Mouse (Mus musculus) heart, embryonic 14.5 days (tissue): ENCODE measurements around the gene Taok2. TPM values are rescaled to one million over a fixed set of nuclear protein-coding genes. Genes with fewer than 3 reads are reported as not detected.

Source experiments
- ATAC-seq: fragments of 200-750 bp; cut with Nextera tagmentation; 2 replicates; pipeline ENCODE4 v1.8.0; 2017; ENCODE audit warnings: low read depth, moderate TSS enrichment; ENCODE audit not compliant: insufficient number of reproducible peaks, insufficient read depth, low FRiP score
- H3K27ac ChIP-seq, 2 experiments: fragments of 200-500 bp in 1 of 2; fragments of 300-500 bp in 1 of 2; sonication (generic) in 1 of 2; replicated peaks in 1 of 2; 2 replicates each; pipeline ENCODE4 v1.5.1; 2012 to 2014; ENCODE audit warnings: low read depth in 2 of 2, low read length in 2 of 2, control low read depth in 1 of 2, mild to moderate bottlenecking in 1 of 2, mixed read lengths in 1 of 2; ENCODE audit not compliant: control insufficient read depth in 1 of 2, insufficient read depth in 1 of 2
- H3K27me3 ChIP-seq: fragments of 300-500 bp; sonication (generic); 2 replicates; pipeline ENCODE4 v1.6.1; 2014; ENCODE audit warnings: mild to moderate bottlenecking, low read length, control low read depth; ENCODE audit not compliant: control insufficient read depth, insufficient read depth
- H3K36me3 ChIP-seq: fragments of 300-500 bp; sonication (generic); 2 replicates; pipeline ENCODE4 v1.6.1; 2014; ENCODE audit warnings: mild to moderate bottlenecking, control low read depth, low read length, mixed read lengths; ENCODE audit not compliant: control insufficient read depth, insufficient read depth
- H3K4me1 ChIP-seq, 2 experiments: fragments of 200-500 bp in 1 of 2; fragments of 300-500 bp in 1 of 2; sonication (generic) in 1 of 2; 2 replicates each; pipeline ENCODE4 v1.6.1; 2012 to 2014; ENCODE audit warnings: low read length in 2 of 2, control low read depth in 1 of 2, mixed read lengths in 1 of 2; ENCODE audit not compliant: control insufficient read depth in 2 of 2, insufficient read depth in 2 of 2
- H3K4me2 ChIP-seq: fragments of 300-500 bp; sonication (generic); 2 replicates; pipeline ENCODE4 v1.6.1; 2014; ENCODE audit warnings: mild to moderate bottlenecking, low read length
- H3K4me3 ChIP-seq, 2 experiments: fragments of 200-500 bp in 1 of 2; fragments of 300-500 bp in 1 of 2; sonication (generic) in 1 of 2; 2 replicates each; pipeline ENCODE4 v1.5.1; 2012 to 2014; ENCODE audit warnings: low read length in 2 of 2, mild to moderate bottlenecking in 2 of 2, control low read depth in 1 of 2, low read depth in 1 of 2, moderate library complexity in 1 of 2; ENCODE audit not compliant: control insufficient read depth in 1 of 2, insufficient read depth in 1 of 2
- H3K9ac ChIP-seq: fragments of 300-500 bp; sonication (generic); 2 replicates; pipeline ENCODE4 v1.6.1; 2014; ENCODE audit warnings: mild to moderate bottlenecking, low read length
- H3K9me3 ChIP-seq: fragments of 300-500 bp; sonication (generic); 2 replicates; pipeline ENCODE4 v1.6.1; 2016; ENCODE audit warnings: low read length, control low read depth; ENCODE audit not compliant: control insufficient read depth
- WGBS: fragments of 180-500 bp; shearing (Covaris S2); extraction: QIAGEN DNeasy Blood & Tissue Kit; methylation state at CpG from one replicate; pipeline ENCODE4 v1.1.7; 2014; 5-methylcytosine and 5-hydroxymethylcytosine counted together
- polyA plus RNA-seq: library from polyadenylated mRNA; unstranded; fragments of >200 nt; fragmentation: Nextera tagmentation; extraction: Ambion mirVana; gene quantifications from 2 replicates; pipeline ENCODE4 v1.2.1, GENCODE M21; 2014

Gene Taok2
- polyA plus RNA-seq, 1 experiment from 2014 or later, result 21.7 TPM

DNA sequence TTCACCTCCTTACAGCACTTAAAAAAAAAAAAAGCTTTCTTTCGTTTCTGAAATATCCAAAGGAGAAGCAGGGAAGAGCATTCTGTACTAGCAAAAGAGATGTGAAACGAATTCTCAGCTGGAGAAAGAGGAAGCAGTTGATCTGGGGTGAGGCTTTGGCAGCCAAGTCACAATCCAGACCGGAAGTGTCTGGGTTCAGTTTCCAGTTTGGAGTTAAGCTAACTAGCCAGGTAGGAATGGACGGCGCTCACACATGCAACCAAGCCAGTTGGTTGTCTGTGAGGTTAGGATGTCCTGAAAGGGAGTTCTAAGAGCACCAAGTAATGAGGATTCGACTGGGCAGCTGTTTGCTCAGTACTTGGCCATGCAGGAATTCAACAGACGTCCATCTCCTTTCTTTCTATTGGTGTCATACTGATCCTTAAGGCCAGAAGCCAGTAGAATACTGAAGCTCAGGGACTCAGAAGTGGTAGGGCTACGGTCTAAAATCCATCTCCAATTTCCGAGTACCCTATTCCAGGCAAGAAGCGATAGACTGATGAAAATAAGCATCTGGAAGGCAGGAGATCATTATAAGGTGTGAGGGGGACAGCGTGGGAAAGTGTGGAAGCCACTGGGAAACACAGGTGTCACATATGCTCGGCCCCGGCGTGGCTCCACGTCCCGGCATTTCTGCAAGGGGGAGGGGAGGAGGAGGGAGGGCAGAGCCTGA lies 13.0 kb upstream of the Taok2 start:
- Histone ChIP-seq H3K9me3 (no peaks in the 10 kb centered on the region), H3K4me3 (peak overlapping the region; percentile 67 to 72), H3K36me3 (0 out of 2 replicates have a peak, but pooled peaks cover 4% of the 10 kb centered on the region), H3K4me2 (peak overlapping the region; percentile 76), H3K9ac (peak overlapping the region; percentile 83), H3K27ac (peak overlapping the region; percentile 34 to 80; a peak in 3 of 4 replicates), H3K4me1 (peaks cover 6 to 13% of the 10 kb centered on the region in 2 experiments), H3K27me3 (no peaks in the 10 kb centered on the region)
- ATAC-seq, result peak; percentile 75; the same call in 1 of the 2 replicates
- 21% methylated on average over 16 of the region's 16 CpGs for WGBS

DNA sequence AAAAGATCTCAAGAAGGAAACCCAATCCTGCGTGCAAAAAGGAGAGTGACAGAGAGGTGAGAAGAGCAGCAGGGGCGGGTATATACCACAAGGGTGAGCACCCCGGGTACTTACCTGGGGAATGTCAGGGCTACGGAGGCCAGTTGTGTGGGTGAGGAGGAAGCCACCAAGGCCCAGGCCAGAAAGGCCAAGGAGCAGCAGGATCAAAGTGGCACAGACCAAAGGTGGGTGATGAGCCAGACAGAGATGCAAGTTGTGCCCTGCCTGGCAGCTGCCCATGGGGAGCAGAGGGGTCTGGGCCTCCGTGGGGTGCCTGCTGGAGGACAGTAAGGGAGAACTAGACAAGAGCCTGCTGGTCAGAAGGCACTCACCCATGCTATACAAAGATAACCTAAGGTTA lies 12.4 kb upstream of the Taok2 start:
- 82% methylated on average over 5 of the region's 5 CpGs for WGBS
- Histone ChIP-seq H3K4me3 (no peak overlapping the region), H3K27ac (no peak overlapping the region), H3K4me2 (peak overlapping the region; percentile 76; the same call in 1 of the 2 replicates), H3K9me3 (no peaks in the 10 kb centered on the region), H3K27me3 (no peaks in the 10 kb centered on the region), H3K4me1 (peaks cover 6 to 13% of the 10 kb centered on the region in 2 experiments), H3K9ac (peak overlapping the region; percentile 83; the same call in 1 of the 2 replicates), H3K36me3 (peaks cover 5% of the 10 kb centered on the region; the same call in 1 of the 2 replicates)
- no peak for ATAC-seq

DNA sequence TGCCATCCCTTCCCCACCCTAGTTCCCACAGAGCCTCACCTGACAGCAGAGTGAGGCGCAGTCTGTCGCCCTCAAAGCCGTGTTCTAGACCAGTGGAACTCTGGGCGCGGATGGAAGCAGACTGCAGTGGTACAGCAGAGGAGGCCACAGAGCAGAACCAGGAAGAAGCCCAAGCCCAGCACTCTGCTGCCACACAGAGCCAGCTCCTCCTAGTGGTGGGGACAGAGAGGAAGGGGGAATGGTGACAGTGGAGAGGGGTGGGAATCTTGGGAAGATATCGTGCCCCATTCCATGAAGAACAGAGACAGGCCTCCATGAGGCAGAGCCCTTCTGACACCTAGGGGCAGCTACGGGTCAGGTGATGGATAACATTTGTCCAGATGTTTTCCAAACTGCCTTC lies 4.3 kb upstream of the Taok2 start:
- Histone ChIP-seq H3K4me2 (no peak overlapping the region), H3K36me3 (peaks cover 17% of the 10 kb centered on the region), H3K27ac (no peak overlapping the region), H3K4me3 (no peak overlapping the region), H3K27me3 (no peaks in the 10 kb centered on the region), H3K9me3 (no peaks in the 10 kb centered on the region), H3K9ac (no peak overlapping the region), H3K4me1 (0 out of 4 replicates have a peak, but pooled peaks cover 0 to 3% of the 10 kb centered on the region in 2 experiments)
- WGBS, result 47% methylated on average over 7 of the region's 7 CpGs
- ATAC-seq, result no peak

DNA sequence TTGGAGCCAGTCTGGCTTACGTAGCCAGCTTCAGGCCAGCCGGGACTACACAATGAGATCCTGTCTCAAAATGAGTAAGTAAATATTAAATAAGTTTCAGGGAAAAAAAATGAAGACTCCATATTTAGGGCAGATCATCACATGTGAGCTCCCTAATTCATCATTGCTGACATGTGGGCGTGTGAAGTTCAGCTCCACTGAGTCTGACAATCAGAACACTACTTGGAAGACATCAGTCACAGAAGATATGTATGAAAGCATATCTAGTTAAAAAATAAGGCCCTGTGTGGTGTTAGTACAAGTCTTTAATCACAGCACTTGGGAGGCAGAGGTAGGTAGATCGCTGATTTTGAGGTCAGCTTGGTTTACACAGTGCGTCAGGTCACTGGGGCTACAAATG lies 2.8 kb upstream of the Taok2 start:
- no peak overlapping the region for H3K4me2 ChIP-seq
- no peaks in the 10 kb centered on the region for H3K9me3 ChIP-seq
- no peak overlapping the region for H3K27ac ChIP-seq
- H3K36me3 ChIP-seq, result peaks cover 17% of the 10 kb centered on the region
- 87% methylated on average over 5 of the region's 5 CpGs for WGBS
- peaks cover 2 to 17% of the 10 kb centered on the region in 2 experiments; a peak in 3 of 4 replicates for H3K4me1 ChIP-seq
- H3K4me3 ChIP-seq, result no peak overlapping the region
- H3K9ac ChIP-seq, result no peak overlapping the region
- no peak for ATAC-seq
- no peaks in the 10 kb centered on the region for H3K27me3 ChIP-seq

DNA sequence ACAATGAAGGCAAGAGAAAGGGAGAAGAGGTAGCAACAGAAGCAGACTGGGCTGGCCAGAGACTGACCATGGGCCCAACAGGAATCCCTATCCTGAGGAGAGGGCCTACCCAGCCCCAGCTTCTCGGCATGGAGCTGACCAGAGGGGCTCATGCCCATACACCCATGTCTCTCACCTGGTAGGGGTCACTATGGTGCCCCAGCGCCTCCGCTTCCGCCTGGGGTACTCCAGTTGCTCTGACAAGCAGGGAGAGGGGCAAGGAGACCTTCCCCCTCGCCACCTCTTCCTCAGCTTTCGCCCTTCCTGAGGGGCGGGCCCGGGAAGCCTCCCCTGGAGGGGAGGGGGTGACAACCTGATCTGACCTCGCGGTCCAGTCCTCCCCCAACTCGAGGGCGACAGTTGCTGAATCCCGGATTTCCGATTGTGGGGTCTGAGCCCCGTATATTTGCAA lies 747 bp downstream of the Taok2 start:
- H3K9me3 ChIP-seq, result no peaks in the 10 kb centered on the region
- ATAC-seq, result no peak

DNA sequence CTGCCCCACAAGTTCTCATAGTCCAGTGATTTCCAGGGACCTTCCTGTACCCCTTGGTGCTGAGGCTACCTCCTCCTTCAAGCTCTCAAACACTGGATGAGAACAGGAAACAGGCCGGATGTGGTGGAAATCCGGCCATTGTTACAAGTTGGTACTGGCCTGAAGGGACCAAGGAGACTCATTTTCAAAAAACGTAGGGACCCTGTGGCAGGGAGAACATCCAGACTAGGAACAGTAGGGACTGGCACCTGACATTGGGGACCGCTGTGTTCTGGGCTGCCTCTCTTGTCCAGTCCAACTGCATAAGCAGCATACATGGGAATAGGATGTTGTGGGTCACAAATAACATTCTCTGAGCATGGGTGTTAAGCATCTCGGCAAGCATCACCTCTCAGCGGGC lies 3.5 kb downstream of the Taok2 start:
- Histone ChIP-seq H3K4me1 (peaks cover 5 to 27% of the 10 kb centered on the region in 2 experiments; a peak in 3 of 4 replicates), H3K9ac (peak overlapping the region; percentile 96), H3K36me3 (peaks cover 46% of the 10 kb centered on the region), H3K9me3 (no peaks in the 10 kb centered on the region), H3K27ac (peak overlapping the region; percentile 78 to 97), H3K27me3 (no peaks in the 10 kb centered on the region), H3K4me3 (peak overlapping the region; percentile 14 to 89; a peak in 2 of 4 replicates), H3K4me2 (peak overlapping the region; percentile 95)
- 74% methylated on average over 6 of the region's 6 CpGs for WGBS
- no peak for ATAC-seq

More for the DNA sequence above, 747 bp downstream of the Taok2 start:
- peaks cover 18% of the 10 kb centered on the region for H3K36me3 ChIP-seq
- H3K9ac ChIP-seq, result peak overlapping the region; percentile 96
- H3K4me3 ChIP-seq, result peak overlapping the region; percentile 84 to 89
- under 1% methylated on average over 15 of the region's 15 CpGs for WGBS
- H3K27me3 ChIP-seq, result no peaks in the 10 kb centered on the region
- peaks cover 5 to 27% of the 10 kb centered on the region in 2 experiments; a peak in 3 of 4 replicates for H3K4me1 ChIP-seq
- peak overlapping the region; percentile 95 for H3K4me2 ChIP-seq
- peak overlapping the region; percentile 94 to 97 for H3K27ac ChIP-seq

DNA sequence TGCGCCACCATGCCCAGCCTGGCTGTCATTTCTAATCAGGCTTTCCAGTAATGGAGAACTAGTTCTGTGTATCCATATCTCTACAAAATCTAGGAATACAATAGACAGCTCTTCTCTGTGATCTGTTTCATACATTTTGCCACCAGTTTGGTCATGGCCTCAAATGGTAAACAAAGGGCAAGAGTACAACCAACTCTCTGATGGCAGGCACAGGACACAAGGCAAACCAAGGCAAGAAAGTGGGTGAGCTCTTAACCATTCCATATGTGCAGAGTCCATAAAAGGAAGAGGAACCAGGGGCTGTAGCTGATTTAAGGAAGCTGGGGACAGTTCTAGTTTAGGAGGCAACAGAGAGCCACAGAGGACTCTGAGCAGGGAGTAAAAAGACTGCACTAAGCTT lies 7.3 kb downstream of the Taok2 start:
- ATAC-seq, result no peak
- WGBS, result 100% methylated on average over 1 of the region's 1 CpGs
- no peak overlapping the region for H3K4me3 ChIP-seq
- H3K36me3 ChIP-seq, result peaks cover 84% of the 10 kb centered on the region
- H3K9ac ChIP-seq, result no peak overlapping the region
- no peaks in the 10 kb centered on the region for H3K27me3 ChIP-seq
- no peak overlapping the region for H3K4me2 ChIP-seq
- no peak overlapping the region for H3K27ac ChIP-seq
- H3K4me1 ChIP-seq, result peaks cover 3 to 10% of the 10 kb centered on the region in 2 experiments; a peak in 3 of 4 replicates
- H3K9me3 ChIP-seq, result no peaks in the 10 kb centered on the region
